Mouse (Mus musculus) E14TG2a.4 (cell line): Measurements from ENCODE around the gene Ablim1.

Experiments
- H3K27me3 ChIP-seq: 2 replicates; pipeline ENCODE4 v1.6.1; 2014; ENCODE audit warnings: low read length, control low read depth; ENCODE audit not compliant: insufficient read depth
- H3K36me3 ChIP-seq: 2 replicates; pipeline ENCODE4 v1.6.1; 2014; ENCODE audit warnings: low read length, control low read depth; ENCODE audit not compliant: insufficient read depth
- H3K4me1 ChIP-seq: replicated peaks from 2 replicates; pipeline ENCODE4 v1.6.1; 2014; ENCODE audit warnings: low read depth, low read length, control low read depth
- H3K4me3 ChIP-seq: replicated peaks from 2 replicates; pipeline ENCODE4 v1.5.1; 2014; ENCODE audit warnings: mild to moderate bottlenecking, low read length
- H3K9me3 ChIP-seq: 2 replicates; pipeline ENCODE4 v1.6.1; 2014; ENCODE audit warnings: low read length, control low read depth
- CTCF ChIP-seq: conservative IDR thresholded peaks from 2 replicates; pipeline ENCODE4 v1.5.1; 2014; ENCODE audit warnings: low read length
- NANOG ChIP-seq: IDR thresholded peaks from 2 replicates; pipeline ENCODE4 v1.6.1; 2014; ENCODE audit warnings: borderline replicate concordance, low read length, mixed read lengths
- POU5F1 ChIP-seq: IDR thresholded peaks from 2 replicates; pipeline ENCODE4 v1.6.1; 2014; ENCODE audit warnings: low read length, borderline replicate concordance

Gene Ablim1

DNA sequence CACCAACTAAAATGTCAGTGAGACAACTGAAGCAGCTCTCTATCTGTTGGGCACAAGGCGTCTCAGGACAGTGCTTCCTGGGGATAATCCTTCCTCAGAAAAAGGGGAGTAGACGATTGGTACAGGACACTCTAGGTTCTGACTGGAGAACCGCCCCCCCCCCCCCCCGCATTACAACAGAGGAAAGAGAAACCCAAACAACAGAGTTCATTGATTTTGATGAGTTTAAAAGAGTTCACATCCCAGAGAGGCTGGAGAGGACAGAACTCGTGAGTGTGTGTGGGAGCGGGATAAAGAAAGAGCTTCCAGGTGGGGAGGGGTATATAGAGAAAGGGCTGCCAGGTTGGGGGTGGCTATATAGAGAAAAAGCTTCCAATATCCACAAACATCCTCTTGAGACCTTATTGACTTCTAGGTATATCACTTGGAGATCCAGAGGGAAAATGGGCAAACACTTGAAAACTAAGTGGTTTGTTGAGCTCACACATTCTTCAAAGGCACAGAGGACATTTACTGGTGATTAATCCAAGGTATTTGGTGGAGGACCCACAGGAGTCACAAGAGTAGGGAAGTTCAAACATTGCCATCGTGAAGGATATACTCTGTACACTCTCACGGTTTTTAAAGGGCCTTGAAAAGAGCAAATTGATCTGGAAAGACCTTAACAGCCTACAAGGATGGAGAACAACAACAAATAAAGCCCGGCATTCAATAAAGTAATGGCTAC lies 6.1 kb upstream of the Ablim1 start:
- Histone ChIP-seq H3K36me3 (no peaks in the 10 kb centered on the region), H3K4me1 (peaks cover 7% of the 10 kb centered on the region), H3K4me3 (no peak overlapping the region), H3K9me3 (no peaks in the 10 kb centered on the region), H3K27me3 (peaks cover 22% of the 10 kb centered on the region)
- TF ChIP-seq CTCF (no peak), NANOG (no peak), POU5F1 (no peak)

GRCm38 (mm10) chr19:57316597-57316996 lies 1.9 kb upstream of the Ablim1 start:
- TF ChIP-seq NANOG (no peak), POU5F1 (no peak), CTCF (no peak)
- Histone ChIP-seq H3K4me3 (no peak overlapping the region), H3K9me3 (no peaks in the 10 kb centered on the region), H3K27me3 (peaks cover 44% of the 10 kb centered on the region), H3K4me1 (peaks cover 11% of the 10 kb centered on the region), H3K36me3 (no peaks in the 10 kb centered on the region)

DNA sequence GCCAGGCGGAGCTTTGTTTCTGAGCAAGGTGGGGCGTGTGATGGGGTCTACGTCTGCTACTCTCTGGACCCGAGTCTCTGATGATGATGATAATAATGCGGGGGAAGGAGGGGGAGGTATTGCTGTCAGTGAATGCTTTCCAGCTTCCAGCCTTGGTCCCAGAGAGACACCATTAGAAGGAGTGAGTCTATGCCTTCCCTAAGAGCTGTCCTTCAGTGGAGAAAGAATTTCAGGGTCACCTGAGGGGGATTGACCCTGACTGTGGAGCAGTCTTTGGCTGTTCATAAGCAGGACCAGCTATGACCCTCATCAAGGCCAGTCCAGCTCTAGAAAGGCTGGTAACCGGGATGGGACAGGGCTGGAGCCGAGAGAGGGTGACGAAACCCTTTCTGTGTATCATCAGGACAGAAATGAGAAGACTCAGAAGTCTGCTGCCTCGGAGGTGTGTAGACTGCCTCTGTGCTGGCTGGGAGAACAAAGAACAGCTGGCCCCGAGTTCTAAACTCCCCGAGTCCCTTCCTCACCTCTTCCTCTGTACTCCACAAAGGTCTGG lies 370 bp upstream of the Ablim1 start:
- H3K36me3 ChIP-seq = no peaks in the 10 kb centered on the region
- H3K4me3 ChIP-seq = peak overlapping the region; percentile 84
- H3K4me1 ChIP-seq = peaks cover 11% of the 10 kb centered on the region
- peaks cover 44% of the 10 kb centered on the region for H3K27me3 ChIP-seq
- TF ChIP-seq NANOG = no peak
- no peak for TF ChIP-seq POU5F1
- TF ChIP-seq CTCF = no peak
- H3K9me3 ChIP-seq = no peaks in the 10 kb centered on the region

DNA sequence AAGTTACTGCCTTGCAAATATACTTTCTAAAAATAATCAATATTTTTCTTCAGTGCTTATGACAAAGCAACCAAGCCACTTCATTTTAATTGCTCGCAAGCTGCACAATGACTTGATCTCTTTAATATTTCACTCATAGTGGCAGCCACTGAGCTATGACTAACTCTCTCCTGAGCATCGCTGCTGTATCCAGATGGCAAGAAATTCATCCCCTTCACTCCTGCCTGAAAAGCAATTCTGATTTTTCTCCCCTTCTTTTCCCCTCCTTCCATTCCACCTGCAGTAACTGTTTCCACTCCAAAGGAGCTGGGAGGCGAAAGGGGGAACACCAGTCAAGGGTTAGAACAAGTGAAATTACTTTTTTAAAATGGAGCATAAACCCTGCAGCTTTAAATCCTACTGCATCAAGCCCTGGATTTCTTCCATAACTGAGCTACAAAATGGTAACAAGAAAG lies 801 bp downstream of the Ablim1 start:
- TF ChIP-seq NANOG (no peak), POU5F1 (no peak), CTCF (no peak)
- Histone ChIP-seq H3K36me3 (no peaks in the 10 kb centered on the region), H3K9me3 (no peaks in the 10 kb centered on the region), H3K4me1 (peaks cover 11% of the 10 kb centered on the region), H3K4me3 (peak overlapping the region; percentile 84), H3K27me3 (peaks cover 47% of the 10 kb centered on the region)

GRCm38 (mm10) chr19:57313226-57313625 lies 1.5 kb downstream of the Ablim1 start:
- H3K9me3 ChIP-seq = no peaks in the 10 kb centered on the region
- peaks cover 11% of the 10 kb centered on the region for H3K4me1 ChIP-seq
- H3K27me3 ChIP-seq = peaks cover 47% of the 10 kb centered on the region
- TF ChIP-seq POU5F1 = no peak
- no peak for TF ChIP-seq CTCF
- no peak for TF ChIP-seq NANOG
- H3K4me3 ChIP-seq = no peak overlapping the region
- H3K36me3 ChIP-seq = no peaks in the 10 kb centered on the region

- Histone ChIP-seq H3K4me1 (peaks cover 8% of the 10 kb centered on the region), H3K9me3 (no peaks in the 10 kb centered on the region), H3K27me3 (peaks cover 31% of the 10 kb centered on the region), H3K36me3 (no peaks in the 10 kb centered on the region), H3K4me3 (no peak overlapping the region)
- TF ChIP-seq CTCF = no peak
- no peak for TF ChIP-seq NANOG
- TF ChIP-seq POU5F1 = no peak
These were observed 4.7 kb downstream of the Ablim1 start for GRCm38 (mm10) chr19:57309980-57310379.

GRCm38 (mm10) chr19:57306601-57307000 lies 8.1 kb downstream of the Ablim1 start:
- Histone ChIP-seq H3K27me3 (peaks cover 3% of the 10 kb centered on the region; the same call in 1 of the 2 replicates), H3K9me3 (no peaks in the 10 kb centered on the region), H3K4me1 (no peaks in the 10 kb centered on the region), H3K4me3 (no peak overlapping the region), H3K36me3 (no peaks in the 10 kb centered on the region)
- TF ChIP-seq POU5F1 = no peak
- TF ChIP-seq CTCF = no peak
- no peak for TF ChIP-seq NANOG

- Histone ChIP-seq H3K36me3 (no peaks in the 10 kb centered on the region), H3K27me3 (peaks cover 3% of the 10 kb centered on the region; the same call in 1 of the 2 replicates), H3K4me3 (no peak overlapping the region), H3K9me3 (no peaks in the 10 kb centered on the region), H3K4me1 (no peaks in the 10 kb centered on the region)
- TF ChIP-seq POU5F1 (no peak), CTCF (no peak), NANOG (no peak)
These were observed 8.7 kb downstream of the Ablim1 start for GRCm38 (mm10) chr19:57305972-57306371.

- no peaks in the 10 kb centered on the region for H3K36me3 ChIP-seq
- TF ChIP-seq CTCF (no peak), POU5F1 (no peak), NANOG (no peak)
- no peaks in the 10 kb centered on the region for H3K4me1 ChIP-seq
- no peak overlapping the region for H3K4me3 ChIP-seq
- no peaks in the 10 kb centered on the region; the same call in 1 of the 2 replicates for H3K27me3 ChIP-seq
- no peaks in the 10 kb centered on the region for H3K9me3 ChIP-seq
These were observed 10.1 kb downstream of the Ablim1 start for GRCm38 (mm10) chr19:57304666-57305065.
